8 mouse cellular contexts compared by ENCODE assay signal in genomic region chr19:6497803-6498202, GRCm38 (mm10). TPM values are rescaled to one million over a fixed set of nuclear protein-coding genes. Genes with fewer than 3 reads are reported as not detected.
DNase-seq lines count a peak whose midpoint lies in the region; ATAC-seq and TF ChIP-seq lines count a peak whose summit lies in the region.

No protein-coding gene starts in this region.

- H3K4me1 ChIP-seq in embryonic facial prominence, embryonic 14.5 days (ENCODE audit: control insufficient read depth, insufficient read depth, low read length), result peaks cover 8% of the 10 kb centered on the region
- H3K4me1 ChIP-seq in hindbrain, postnatal 0 days (ENCODE audit: insufficient read depth, low read length), result peaks cover 19% of the 10 kb centered on the region
- H3K4me1 ChIP-seq in midbrain, postnatal 0 days (ENCODE audit: insufficient read depth, low read length), result peaks cover 22% of the 10 kb centered on the region; the same call in 1 of the 2 replicates

- no peak for ATAC-seq in embryonic facial prominence, embryonic 14.5 days (ENCODE audit: low read depth)
- peak; percentile 21 for ATAC-seq in hindbrain, postnatal 0 days
- ATAC-seq in midbrain, postnatal 0 days (ENCODE audit: low FRiP score), result peak; percentile 32
- no peak for ATAC-seq in monocyte, adult 5-6 weeks (replicated peaks; ENCODE audit: insufficient number of reproducible peaks, low FRiP score, low TSS enrichment, poor library complexity, severe bottlenecking)

- H3K4me3 ChIP-seq in left cerebral cortex, adult 2 months, result peak overlapping the region; percentile 51
- peak overlapping the region; percentile 52 for H3K4me3 ChIP-seq in embryonic facial prominence, embryonic 14.5 days (ENCODE audit: low read depth, low read length)
- H3K4me3 ChIP-seq in hindbrain, postnatal 0 days (ENCODE audit: low read length), result peak overlapping the region; percentile 60
- H3K4me3 ChIP-seq in midbrain, postnatal 0 days (ENCODE audit: low read depth, low read length), result peak overlapping the region; percentile 90

- WGBS in embryonic facial prominence, embryonic 14.5 days, result under 1% methylated on average over 28 of the region's 39 CpGs
- 0% methylated on average over 37 of the region's 39 CpGs for WGBS in hindbrain, postnatal 0 days
- WGBS in midbrain, postnatal 0 days, result 0% methylated on average over 25 of the region's 39 CpGs

- no peak for DNase-seq in left cerebral cortex, adult 2 months (ENCODE audit: extremely low spot score in 1 of 2, low spot score in 2 of 2)
- DNase-seq in left cerebral cortex, adult 9 months (ENCODE audit: low spot score in 2 of 2), result no peak
- peak; percentile 22 for DNase-seq in embryonic facial prominence, embryonic 14.5 days (ENCODE audit: low spot score)
- peak; percentile 61 for DNase-seq in hindbrain, postnatal 0 days (ENCODE audit: low spot score)
- peak; percentile 35 for DNase-seq in midbrain, postnatal 0 days (ENCODE audit: low spot score)
- no peak for DNase-seq in T-cell, adult 2 months (ENCODE audit: low spot score)
- DNase-seq in layer of hippocampus, adult 18-20 months (ENCODE audit: low spot score in 2 of 2), result no peak

- H3K27me3 ChIP-seq in embryonic facial prominence, embryonic 14.5 days (replicated peaks; ENCODE audit: control insufficient read depth, insufficient read depth, low read length), result peaks cover 87% of the 10 kb centered on the region
- H3K27me3 ChIP-seq in hindbrain, postnatal 0 days (ENCODE audit: insufficient read depth, low read length), result no peaks in the 10 kb centered on the region
- no peaks in the 10 kb centered on the region for H3K27me3 ChIP-seq in midbrain, postnatal 0 days (ENCODE audit: insufficient read depth, low read length)

- intact Hi-C loops in left cerebral cortex, adult 2 months (cut with DNase I), result loop anchor here (5.0 kb wide), 1 partner anchor 409 kb away; the partner anchor contains the start of gene Trmt112

- no peaks in the 10 kb centered on the region for H3K36me3 ChIP-seq in embryonic facial prominence, embryonic 14.5 days (ENCODE audit: control insufficient read depth, insufficient read depth, low read length)
- H3K36me3 ChIP-seq in hindbrain, postnatal 0 days (ENCODE audit: insufficient read depth, low read length), result no peaks in the 10 kb centered on the region
- H3K36me3 ChIP-seq in midbrain, postnatal 0 days (ENCODE audit: insufficient read depth, low read length), result peaks cover 2% of the 10 kb centered on the region; the same call in 1 of the 2 replicates

- TF ChIP-seq CTCF in left cerebral cortex, adult 2 months (IDR thresholded peaks at IDR 0.05), result no peak
- TF ChIP-seq CTCF in hindbrain, postnatal 0 days (IDR thresholded peaks at IDR 0.05; ENCODE audit: low read depth), result no peak
- no peak for TF ChIP-seq CTCF in midbrain, postnatal 0 days (IDR thresholded peaks at IDR 0.05)

- no peaks in the 10 kb centered on the region for H3K9me3 ChIP-seq in embryonic facial prominence, embryonic 14.5 days (ENCODE audit: control insufficient read depth, low read length)
- no peaks in the 10 kb centered on the region for H3K9me3 ChIP-seq in hindbrain, postnatal 0 days (ENCODE audit: low read length)
- H3K9me3 ChIP-seq in midbrain, postnatal 0 days (ENCODE audit: low read length), result no peaks in the 10 kb centered on the region

- peak overlapping the region; percentile 90 for H3K4me2 ChIP-seq in embryonic facial prominence, embryonic 14.5 days (ENCODE audit: low read depth, low read length)
- H3K4me2 ChIP-seq in hindbrain, postnatal 0 days (ENCODE audit: low read depth, low read length), result peak overlapping the region; percentile 92
- peak overlapping the region; percentile 95 for H3K4me2 ChIP-seq in midbrain, postnatal 0 days (ENCODE audit: low read depth, low read length, poor library complexity, severe bottlenecking)

- H3K9ac ChIP-seq in embryonic facial prominence, embryonic 14.5 days (ENCODE audit: low read depth, low read length), result peak overlapping the region; percentile 71
- H3K9ac ChIP-seq in hindbrain, postnatal 0 days (replicated peaks; ENCODE audit: low read length), result peak overlapping the region; percentile 92
- peak overlapping the region; percentile 99 for H3K9ac ChIP-seq in midbrain, postnatal 0 days (replicated peaks; ENCODE audit: low read length, poor library complexity, severe bottlenecking)

- peak overlapping the region; percentile 98 for H3K27ac ChIP-seq in left cerebral cortex, adult 2 months
- no peak overlapping the region for H3K27ac ChIP-seq in embryonic facial prominence, embryonic 14.5 days (replicated peaks; ENCODE audit: low read depth, low read length)
- H3K27ac ChIP-seq in hindbrain, postnatal 0 days, result peak overlapping the region; percentile 94
- peak overlapping the region; percentile 98 for H3K27ac ChIP-seq in midbrain, postnatal 0 days (ENCODE audit: low read depth, low read length)

RNA-seq across cellular contexts. Expression of gene Slc22a12, which starts 45.0 kb away (rescaled TPM):
- under 1 TPM in 1 of 2 experiments, not detected in 1; 0.68 TPM for total RNA-seq in left cerebral cortex, adult 2 months (2021)
- not detected in 2 replicates for polyA plus RNA-seq in embryonic facial prominence, embryonic 14.5 days (2014; fragmentation: Nextera tagmentation; extraction: Ambion mirVana)
- 0.21 and 1.2 TPM in 2 replicates for total RNA-seq in hindbrain, postnatal 0 days (2014; rRNA removed)
- 0.28 and 0.35 TPM in 2 replicates for polyA plus RNA-seq in hindbrain, postnatal 0 days (2015; fragmentation: Nextera tagmentation; extraction: Ambion mirVana)
- total RNA-seq in midbrain, postnatal 0 days (2014; rRNA removed), result 0.71 TPM in 1 of 2 replicates, not detected in the other
- polyA plus RNA-seq in midbrain, postnatal 0 days (2015; fragmentation: Nextera tagmentation; extraction: Ambion mirVana), result 0.45 and 0.57 TPM in 2 replicates
- total RNA-seq in monocyte, adult 5-6 weeks (2017), result not detected in 3 replicates
- total RNA-seq in layer of hippocampus, adult 18-20 months (2021), result under 1 TPM; 0.28 to 0.72 TPM

Comparison
In these comparisons a context has a peak if more than half of its experiments do, and no peak if none do; other contexts are left out.
1. DNase-seq: peak in embryonic facial prominence, embryonic 14.5 days (single experiment), hindbrain, postnatal 0 days (single experiment) and midbrain, postnatal 0 days (single experiment); none in left cerebral cortex, adult 2 months (0 of 2), left cerebral cortex, adult 9 months (0 of 2), T-cell, adult 2 months (single experiment) and layer of hippocampus, adult 18-20 months (0 of 2).
2. ATAC-seq: peak in hindbrain, postnatal 0 days (single experiment) and midbrain, postnatal 0 days (single experiment); none in embryonic facial prominence, embryonic 14.5 days (single experiment) and monocyte, adult 5-6 weeks (single experiment).
3. Peak in every context shown above with its lines, with median percentiles within 50 percentile points of each other: H3K4me3 ChIP-seq, H3K4me2 ChIP-seq and H3K9ac ChIP-seq.